Mouse (Mus musculus): ENCODE measurements at regions not wholly inside any gene's neighbourhood (a gene's known extent, or its start where the extent isn't known, plus 50 kb on each side); places are given as distances from the start of the nearest gene placed in this dataset.
A peak's percentile ranks its signal among the peaks of the same experiment; 100 is the strongest.
"Not testable (repeated sequence)": the region's sequence is repeated elsewhere in the genome, so short reads cannot be mapped to it uniquely, and the experiment has no call there.

DNA sequence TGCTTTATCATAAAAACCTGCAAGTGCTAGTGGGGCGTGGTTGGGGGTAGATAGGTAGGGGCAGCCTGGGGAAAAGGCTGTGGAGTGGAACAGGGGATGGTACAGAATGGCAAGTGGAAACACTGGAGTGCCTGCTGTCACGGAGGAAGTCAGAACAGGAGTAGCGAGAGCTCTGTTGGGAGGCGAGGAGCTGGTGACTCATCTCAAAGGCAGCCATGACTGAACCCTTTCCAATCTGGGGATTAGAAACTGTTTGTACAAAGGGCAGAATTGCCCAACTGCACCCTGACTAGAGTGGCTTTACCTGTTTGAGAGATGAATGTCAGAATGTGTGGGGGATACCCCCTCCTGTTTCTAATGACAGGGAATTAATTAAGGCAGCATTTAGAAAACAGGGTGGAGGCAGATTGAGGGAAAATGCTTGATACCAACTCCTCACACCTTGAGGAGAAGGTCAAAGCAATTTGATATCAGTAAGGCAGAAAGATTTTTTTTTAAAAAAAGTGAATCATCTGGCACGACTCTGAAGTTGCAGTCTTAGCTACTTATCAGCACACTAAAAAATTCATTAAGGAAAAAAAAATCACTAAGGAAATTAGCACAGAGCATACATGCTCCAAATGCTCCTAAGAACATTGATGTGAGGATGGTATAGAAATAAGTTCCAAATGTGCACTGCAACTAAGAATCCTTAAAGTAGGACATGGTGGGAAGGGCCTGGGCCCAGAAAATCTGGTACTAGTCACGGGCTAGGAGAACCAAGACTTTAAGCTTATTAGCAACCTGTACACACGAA lies 54.7 kb upstream of the Usp25 start:
- H3K27me3 ChIP-seq (replicated peaks; ENCODE audit: low read depth, poor library complexity, severe bottlenecking) = no peaks in the 10 kb centered on the region
- H3K9me3 ChIP-seq = no peaks in the 10 kb centered on the region
- WGBS = 70% methylated on average over 7 of the region's 7 CpGs
- H3K36me3 ChIP-seq (replicated peaks) = no peaks in the 10 kb centered on the region
- H3K4me3 ChIP-seq = no peak overlapping the region
- no peak overlapping the region for H3K27ac ChIP-seq (replicated peaks)
- peak; percentile 9 for DNase-seq (ENCODE audit: low spot score)
- no peaks in the 10 kb centered on the region for H3K4me1 ChIP-seq

DNA sequence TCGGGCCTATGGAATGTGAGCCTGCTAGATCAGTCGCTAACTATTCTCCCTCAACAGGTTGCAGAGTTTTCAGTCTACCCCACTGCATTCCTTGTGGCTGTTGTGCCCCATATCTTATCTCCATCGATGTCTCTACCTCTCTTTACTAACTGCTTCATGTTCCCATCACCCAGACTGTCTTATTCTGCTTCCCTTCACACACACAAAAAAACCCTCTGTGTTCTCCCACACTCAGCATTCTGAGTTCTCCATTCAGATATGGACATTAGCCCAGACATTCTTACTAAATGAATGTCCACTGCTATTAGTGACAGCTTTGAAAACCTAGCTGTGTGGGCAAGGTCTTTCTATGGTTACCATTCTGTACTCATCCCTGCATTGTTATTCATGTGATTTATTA lies 56.0 kb upstream of the Usp25 start:
- Histone ChIP-seq H3K27me3 (replicated peaks; ENCODE audit: low read depth, poor library complexity, severe bottlenecking) (no peaks in the 10 kb centered on the region), H3K4me1 (no peaks in the 10 kb centered on the region), H3K27ac (replicated peaks) (no peak overlapping the region), H3K9me3 (no peaks in the 10 kb centered on the region), H3K4me3 (no peak overlapping the region), H3K36me3 (replicated peaks) (no peaks in the 10 kb centered on the region)
- 80% methylated on average over 3 of the region's 3 CpGs for WGBS
- no peak for DNase-seq (ENCODE audit: low spot score)

DNA sequence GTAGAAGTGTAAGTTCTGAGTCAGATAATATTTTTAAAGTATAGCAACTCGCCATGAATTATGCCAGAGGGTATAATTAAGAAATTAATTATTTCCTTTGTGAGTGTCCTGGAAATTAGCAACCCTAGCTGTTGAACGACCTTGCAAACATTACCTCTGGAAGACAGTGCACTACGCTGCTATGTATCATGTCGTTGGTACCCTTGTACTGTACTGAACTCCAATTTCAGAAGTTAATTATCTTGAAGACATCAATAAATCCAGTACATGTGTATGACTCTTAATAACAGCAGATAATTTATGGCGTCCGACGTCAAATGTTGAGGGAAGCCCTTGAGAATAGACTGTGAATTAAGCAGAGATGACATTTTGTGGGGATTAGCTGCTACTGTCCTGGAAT lies 56.4 kb upstream of the Usp25 start:
- Histone ChIP-seq H3K9me3 (no peaks in the 10 kb centered on the region), H3K4me3 (no peak overlapping the region), H3K36me3 (replicated peaks) (no peaks in the 10 kb centered on the region), H3K27ac (replicated peaks) (no peak overlapping the region), H3K27me3 (replicated peaks; ENCODE audit: low read depth, poor library complexity, severe bottlenecking) (no peaks in the 10 kb centered on the region), H3K4me1 (no peaks in the 10 kb centered on the region)
- 86% methylated on average over 7 of the region's 7 CpGs for WGBS
- no peak for DNase-seq (ENCODE audit: low spot score)

DNA sequence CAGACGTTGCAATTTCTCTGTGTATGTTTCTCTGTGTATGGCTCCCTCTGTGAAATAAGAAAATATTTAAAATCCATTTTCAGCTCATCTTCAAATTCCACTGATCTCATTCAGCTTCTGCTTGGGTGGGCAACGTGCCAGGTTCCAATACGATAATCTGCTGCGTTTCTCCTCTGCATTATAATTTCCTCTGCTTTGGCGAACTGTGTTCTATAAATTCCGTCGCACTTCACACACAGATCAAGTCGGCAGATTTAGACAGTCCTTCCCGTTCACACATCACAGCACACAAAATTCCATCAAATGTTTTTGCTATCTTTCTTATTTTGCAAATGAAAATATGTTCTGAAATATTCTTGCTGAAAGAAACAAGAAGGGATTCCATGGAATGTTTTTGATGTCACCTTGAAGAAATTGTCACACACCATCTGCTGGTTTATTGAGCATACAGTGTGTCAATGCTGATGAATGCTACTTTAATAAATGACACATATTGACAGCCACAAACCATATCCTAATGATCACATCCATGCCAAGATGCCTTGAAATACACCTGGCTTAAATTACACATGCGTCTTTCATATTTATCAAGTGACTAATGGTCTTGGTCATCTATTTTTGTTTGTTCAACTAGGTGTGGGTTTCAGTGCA lies 62.5 kb upstream of the Usp25 start:
- H3K27me3 ChIP-seq (replicated peaks; ENCODE audit: low read depth, poor library complexity, severe bottlenecking) = no peaks in the 10 kb centered on the region
- 91% methylated on average over 10 of the region's 10 CpGs for WGBS

DNA sequence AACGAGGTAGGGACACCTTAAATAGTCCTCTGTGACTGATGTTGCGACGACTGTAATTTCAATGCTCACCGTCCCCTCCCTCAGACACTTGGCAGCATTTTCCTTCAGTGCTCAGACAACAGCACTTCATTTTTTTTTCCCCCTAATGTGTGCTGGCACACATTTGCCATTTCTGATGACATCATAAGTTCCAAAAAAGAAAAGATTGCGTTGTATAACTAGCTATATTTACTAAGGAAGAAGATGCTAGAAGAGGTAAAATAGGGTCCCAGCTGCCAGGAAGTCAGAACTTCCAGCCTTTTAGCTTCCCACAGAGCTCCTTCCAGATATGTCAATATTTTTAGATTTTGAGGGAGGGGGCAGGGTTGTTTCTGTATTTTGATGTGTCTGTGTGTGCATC lies 66.5 kb upstream of the Usp25 start:
- no peak for DNase-seq (ENCODE audit: low spot score)
- WGBS = 82% methylated on average over 5 of the region's 5 CpGs
- H3K4me1 ChIP-seq = no peaks in the 10 kb centered on the region
- no peaks in the 10 kb centered on the region for H3K27me3 ChIP-seq (replicated peaks; ENCODE audit: low read depth, poor library complexity, severe bottlenecking)
- H3K9me3 ChIP-seq = no peaks in the 10 kb centered on the region
- no peaks in the 10 kb centered on the region for H3K36me3 ChIP-seq (replicated peaks)
- H3K4me3 ChIP-seq = no peak overlapping the region
- H3K27ac ChIP-seq (replicated peaks) = no peak overlapping the region

More for the DNA sequence above, 62.5 kb upstream of the Usp25 start:
- Histone ChIP-seq H3K4me1 (no peaks in the 10 kb centered on the region), H3K36me3 (replicated peaks) (no peaks in the 10 kb centered on the region), H3K9me3 (no peaks in the 10 kb centered on the region), H3K27ac (replicated peaks) (no peak overlapping the region), H3K4me3 (no peak overlapping the region)
- no peak for DNase-seq (ENCODE audit: low spot score)

DNA sequence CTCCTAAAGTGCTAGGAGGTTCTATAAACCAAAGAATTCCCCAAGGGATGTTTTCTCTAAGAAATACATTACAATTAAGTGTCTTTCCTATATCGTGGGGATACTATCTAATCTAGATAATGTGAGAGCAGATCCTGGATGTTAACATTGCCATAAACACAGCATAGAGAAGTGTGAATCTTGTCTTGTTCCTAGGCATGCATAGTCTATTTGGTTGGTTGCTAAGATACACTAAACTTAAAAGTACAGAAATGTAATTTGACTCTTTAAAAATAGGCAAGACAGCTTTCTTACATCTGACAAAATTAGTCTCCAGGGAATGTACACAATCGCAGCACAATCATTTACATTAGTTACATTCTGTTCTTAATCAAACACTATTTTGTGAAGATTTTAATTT lies 75.4 kb upstream of the Usp25 start:
- H3K36me3 ChIP-seq (replicated peaks) = no peaks in the 10 kb centered on the region
- H3K27me3 ChIP-seq (replicated peaks; ENCODE audit: low read depth, poor library complexity, severe bottlenecking) = no peaks in the 10 kb centered on the region
- no peak for DNase-seq (ENCODE audit: low spot score)
- H3K9me3 ChIP-seq = no peaks in the 10 kb centered on the region
- 78% methylated on average over 2 of the region's 2 CpGs for WGBS
- H3K27ac ChIP-seq (replicated peaks) = no peak overlapping the region
- H3K4me3 ChIP-seq = no peak overlapping the region
- H3K4me1 ChIP-seq = no peaks in the 10 kb centered on the region

DNA sequence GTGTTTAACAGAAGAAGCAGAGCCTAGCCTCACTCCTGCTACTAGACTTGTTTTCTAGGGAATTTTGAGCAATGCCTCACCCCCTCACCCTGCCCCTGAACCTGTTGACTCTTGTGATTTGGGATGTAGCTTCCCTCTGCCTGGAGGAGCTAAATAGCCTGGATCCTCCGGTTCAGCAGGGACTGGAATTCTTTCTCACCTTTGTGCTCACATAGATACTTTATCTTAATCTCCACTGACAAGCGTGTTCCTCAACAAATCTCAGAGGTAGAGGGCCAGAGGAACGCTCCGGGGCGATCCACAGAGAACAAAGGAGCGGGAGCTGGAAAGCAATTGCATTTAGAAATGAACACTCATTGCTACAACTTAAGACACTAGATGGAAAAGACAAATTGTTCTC lies 85.6 kb upstream of the Usp25 start:
- Histone ChIP-seq H3K4me1 (no peaks in the 10 kb centered on the region), H3K27me3 (replicated peaks; ENCODE audit: low read depth, poor library complexity, severe bottlenecking) (no peaks in the 10 kb centered on the region), H3K9me3 (no peaks in the 10 kb centered on the region), H3K27ac (replicated peaks) (no peak overlapping the region), H3K4me3 (no peak overlapping the region), H3K36me3 (replicated peaks) (no peaks in the 10 kb centered on the region)
- DNase-seq (ENCODE audit: low spot score) = no peak
- 78% methylated on average over 6 of the region's 6 CpGs for WGBS

DNA sequence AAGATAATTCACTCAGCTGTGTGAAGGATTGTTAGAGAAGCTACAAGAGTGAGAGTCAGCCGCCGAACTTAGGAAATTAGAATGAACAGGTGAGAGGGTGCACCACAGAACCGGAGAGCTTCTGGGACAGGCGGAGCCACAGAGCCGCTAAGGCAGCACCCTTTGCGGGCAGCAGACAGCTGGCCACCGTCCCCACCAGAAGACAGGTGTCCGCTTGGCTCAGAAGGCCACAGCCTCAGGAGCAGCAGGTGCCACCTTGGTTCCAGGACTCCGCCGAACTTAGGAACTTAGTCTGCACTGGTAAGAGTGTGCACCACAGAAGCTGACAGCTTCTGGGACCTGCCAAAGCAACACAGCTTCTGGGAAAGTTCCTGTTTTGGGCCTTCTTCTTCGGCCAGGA lies 93.4 kb upstream of the Usp25 start:
- not testable (repeated sequence) for H3K27me3 ChIP-seq (replicated peaks; ENCODE audit: low read depth, poor library complexity, severe bottlenecking); H3K36me3 ChIP-seq (replicated peaks); H3K9me3 ChIP-seq; H3K27ac ChIP-seq (replicated peaks); H3K4me3 ChIP-seq; DNase-seq (ENCODE audit: low spot score); H3K4me1 ChIP-seq
- WGBS = 95% methylated on average over 11 of the region's 11 CpGs

DNA sequence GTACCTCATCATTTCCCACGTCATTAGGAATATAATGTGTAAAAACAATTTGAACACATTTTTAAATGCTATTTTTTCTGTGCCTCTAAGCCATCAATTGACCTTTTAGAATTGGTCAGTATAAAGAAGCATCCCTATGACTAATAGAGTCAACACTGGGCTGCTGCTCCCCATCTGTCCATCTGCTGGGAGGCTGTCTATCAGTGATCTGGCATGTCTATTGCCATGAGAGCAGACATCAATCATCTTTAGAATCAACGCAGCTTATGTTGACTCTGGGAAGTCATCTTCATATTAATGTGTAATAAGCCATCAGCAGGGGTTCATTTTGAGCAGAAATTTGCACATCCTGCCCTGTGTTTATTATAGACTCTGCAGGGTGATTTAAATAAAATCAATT lies 94.9 kb upstream of the Usp25 start:
- H3K4me3 ChIP-seq = no peak overlapping the region
- H3K27ac ChIP-seq (replicated peaks) = no peak overlapping the region
- no peaks in the 10 kb centered on the region for H3K27me3 ChIP-seq (replicated peaks; ENCODE audit: low read depth, poor library complexity, severe bottlenecking)
- WGBS = 88% methylated on average over 2 of the region's 2 CpGs
- no peaks in the 10 kb centered on the region for H3K4me1 ChIP-seq
- no peak for DNase-seq (ENCODE audit: low spot score)
- H3K36me3 ChIP-seq (replicated peaks) = no peaks in the 10 kb centered on the region
- H3K9me3 ChIP-seq = no peaks in the 10 kb centered on the region

DNA sequence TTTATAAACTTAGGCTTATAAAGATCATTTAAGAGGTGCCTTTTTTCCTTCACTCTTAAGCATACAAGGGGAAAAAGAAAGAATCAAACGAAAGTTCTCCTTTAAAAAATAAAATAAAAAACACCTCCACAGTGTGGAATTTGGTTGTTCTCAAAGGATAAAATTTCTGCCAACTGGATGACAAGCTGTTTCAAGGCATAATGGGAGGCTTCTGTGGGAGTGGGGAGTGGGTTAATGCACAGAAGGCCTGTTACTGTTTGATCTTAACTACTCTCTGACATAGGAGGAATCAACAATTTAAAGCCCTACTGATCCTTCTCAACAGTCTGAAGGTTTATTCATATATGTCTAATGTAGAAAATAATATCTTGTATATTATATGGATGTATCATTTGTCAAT lies 99.2 kb upstream of the Usp25 start:
- Histone ChIP-seq H3K4me3 (no peak overlapping the region), H3K27ac (replicated peaks) (no peak overlapping the region), H3K9me3 (no peaks in the 10 kb centered on the region), H3K27me3 (replicated peaks; ENCODE audit: low read depth, poor library complexity, severe bottlenecking) (no peaks in the 10 kb centered on the region), H3K4me1 (no peaks in the 10 kb centered on the region), H3K36me3 (replicated peaks) (no peaks in the 10 kb centered on the region)
- DNase-seq (ENCODE audit: low spot score) = no peak
- 71% methylated on average over 1 of the region's 1 CpGs for WGBS

DNA sequence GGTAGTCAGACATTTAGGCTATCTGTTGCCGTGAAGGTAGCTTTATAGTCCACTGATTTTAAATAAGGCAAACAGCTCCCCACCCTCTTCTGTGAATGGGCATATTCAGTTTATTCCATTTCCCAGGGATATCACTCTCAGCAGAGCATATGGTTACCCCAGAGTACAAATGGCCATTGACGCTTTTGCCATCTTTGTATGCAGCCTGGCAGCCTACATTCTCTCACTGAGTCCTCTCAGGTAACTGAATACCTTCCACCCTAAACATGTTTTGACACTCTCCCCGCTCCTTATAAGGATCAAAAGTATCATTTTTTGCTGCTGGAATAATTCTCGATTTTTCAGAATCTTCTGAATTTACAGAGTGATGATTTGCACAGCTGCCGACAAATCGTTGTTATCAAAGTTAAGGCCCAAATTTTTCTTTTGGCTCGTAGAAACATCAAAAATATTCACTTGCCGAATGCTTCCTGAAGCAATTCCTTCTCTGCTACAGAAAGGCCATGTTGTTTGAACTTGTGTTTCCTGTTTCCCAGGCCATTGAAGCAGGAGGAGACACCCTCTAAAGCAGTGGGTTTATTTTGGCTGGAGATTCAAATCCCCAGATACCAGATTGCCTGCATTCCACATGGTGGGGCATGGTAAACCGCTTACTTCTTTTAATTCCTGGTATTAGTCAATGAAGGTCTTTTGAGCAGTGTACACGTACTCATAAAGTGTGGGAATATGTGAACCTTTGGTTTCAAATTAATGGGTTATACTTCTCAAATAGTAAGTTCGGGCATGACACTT lies 108.1 kb upstream of the Usp25 start:
- Histone ChIP-seq H3K9me3 (no peaks in the 10 kb centered on the region), H3K36me3 (replicated peaks) (no peaks in the 10 kb centered on the region), H3K27me3 (replicated peaks; ENCODE audit: low read depth, poor library complexity, severe bottlenecking) (no peaks in the 10 kb centered on the region), H3K4me3 (no peak overlapping the region), H3K4me1 (peaks cover 9% of the 10 kb centered on the region; the same call in 1 of the 2 replicates), H3K27ac (replicated peaks) (no peak overlapping the region)
- DNase-seq (ENCODE audit: low spot score) = no peak
- 77% methylated on average over 11 of the region's 11 CpGs for WGBS

DNA sequence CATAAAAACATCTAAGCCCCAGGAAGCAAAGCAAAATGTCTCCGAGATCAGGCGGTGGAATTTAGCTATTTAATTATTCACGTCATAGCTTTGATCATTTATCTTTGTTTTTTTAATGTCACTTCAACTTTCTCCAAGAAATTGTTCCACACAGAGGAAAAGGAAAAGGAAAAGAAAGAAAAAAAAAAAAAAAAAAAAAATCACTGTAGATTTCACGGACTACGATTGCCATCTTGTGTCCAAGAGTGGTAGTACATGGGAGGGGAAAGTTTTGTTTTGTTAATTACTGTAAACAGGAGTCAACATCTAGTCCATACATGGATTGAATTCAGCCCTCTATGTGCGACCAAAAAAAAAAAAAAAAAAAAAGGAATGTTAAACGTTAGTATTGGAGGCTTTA lies 114.4 kb upstream of the Usp25 start:
- Histone ChIP-seq H3K4me1 (peaks cover 6% of the 10 kb centered on the region), H3K9me3 (no peaks in the 10 kb centered on the region), H3K27ac (replicated peaks) (no peak overlapping the region), H3K27me3 (replicated peaks; ENCODE audit: low read depth, poor library complexity, severe bottlenecking) (no peaks in the 10 kb centered on the region), H3K4me3 (no peak overlapping the region), H3K36me3 (replicated peaks) (no peaks in the 10 kb centered on the region)
- WGBS = 20% methylated on average over 7 of the region's 7 CpGs
- no peak for DNase-seq (ENCODE audit: low spot score)

DNA sequence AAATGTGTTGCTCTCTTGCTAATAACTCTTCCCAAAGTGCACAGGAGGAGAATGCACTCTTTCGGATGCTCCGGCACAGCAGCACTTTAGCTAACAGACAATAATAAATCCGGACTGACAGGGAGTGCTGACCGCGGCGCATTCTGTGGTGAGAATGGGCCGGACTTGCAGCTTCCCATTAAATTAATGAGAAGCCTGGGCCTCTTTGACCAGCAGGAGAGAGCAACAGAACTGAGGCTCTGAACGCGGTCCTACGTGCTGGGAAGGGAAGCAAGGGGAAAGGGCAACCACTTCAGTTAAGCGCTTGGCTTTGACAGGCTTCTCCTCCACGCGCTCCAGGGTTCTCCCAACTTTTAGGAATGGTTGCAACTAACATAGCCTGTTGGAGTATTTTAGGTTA lies 117.2 kb upstream of the Usp25 start:
- peak; percentile 34 for DNase-seq (ENCODE audit: low spot score)
- H3K4me3 ChIP-seq = no peak overlapping the region
- H3K27me3 ChIP-seq (replicated peaks; ENCODE audit: low read depth, poor library complexity, severe bottlenecking) = no peaks in the 10 kb centered on the region
- WGBS = 40% methylated on average over 13 of the region's 13 CpGs
- H3K27ac ChIP-seq (replicated peaks) = no peak overlapping the region
- no peaks in the 10 kb centered on the region for H3K36me3 ChIP-seq (replicated peaks)
- peaks cover 6% of the 10 kb centered on the region for H3K4me1 ChIP-seq
- no peaks in the 10 kb centered on the region for H3K9me3 ChIP-seq
